Mouse (Mus musculus): ENCODE data around the gene Srgap3. TPM values are rescaled to one million over a fixed set of nuclear protein-coding genes. Genes with fewer than 3 reads are reported as not detected.

Srgap3 gene
- polyA plus RNA-seq, 1 experiment: 77.3 TPM

- no peak for TF ChIP-seq POLR2A (IDR thresholded peaks at IDR 0.05; ENCODE audit: insufficient read depth, low read depth, low read length)
- WGBS: 93% methylated on average over 6 of the region's 6 CpGs
Measured at GRCm38 (mm10) chr6:112825657-112826056, 121.4 kb downstream of the Srgap3 start.

GRCm38 (mm10) chr6:112823096-112823495 lies 124.0 kb downstream of the Srgap3 start:
- 25% methylated on average over 6 of the region's 6 CpGs for WGBS
- Histone ChIP-seq H3K4me1 (ENCODE audit: control insufficient read depth, insufficient read depth, low read length) (peaks cover 33% of the 10 kb centered on the region), H3K4me3 (ENCODE audit: insufficient read depth, low read depth, low read length) (no peak overlapping the region), H3K27ac (ENCODE audit: insufficient read depth, low read depth, low read length) (peak overlapping the region; percentile 76)
- TF ChIP-seq CTCF (IDR thresholded peaks at IDR 0.05; ENCODE audit: insufficient read depth, low read depth, low read length): no peak
- no peak for TF ChIP-seq POLR2A (IDR thresholded peaks at IDR 0.05; ENCODE audit: insufficient read depth, low read depth, low read length)

More at GRCm38 (mm10) chr6:112825657-112826056, 121.4 kb downstream of the Srgap3 start:
- no peak overlapping the region for H3K27ac ChIP-seq (ENCODE audit: insufficient read depth, low read depth, low read length)
- H3K4me1 ChIP-seq (ENCODE audit: control insufficient read depth, insufficient read depth, low read length): peaks cover 46% of the 10 kb centered on the region
- H3K4me3 ChIP-seq (ENCODE audit: insufficient read depth, low read depth, low read length): no peak overlapping the region

DNA sequence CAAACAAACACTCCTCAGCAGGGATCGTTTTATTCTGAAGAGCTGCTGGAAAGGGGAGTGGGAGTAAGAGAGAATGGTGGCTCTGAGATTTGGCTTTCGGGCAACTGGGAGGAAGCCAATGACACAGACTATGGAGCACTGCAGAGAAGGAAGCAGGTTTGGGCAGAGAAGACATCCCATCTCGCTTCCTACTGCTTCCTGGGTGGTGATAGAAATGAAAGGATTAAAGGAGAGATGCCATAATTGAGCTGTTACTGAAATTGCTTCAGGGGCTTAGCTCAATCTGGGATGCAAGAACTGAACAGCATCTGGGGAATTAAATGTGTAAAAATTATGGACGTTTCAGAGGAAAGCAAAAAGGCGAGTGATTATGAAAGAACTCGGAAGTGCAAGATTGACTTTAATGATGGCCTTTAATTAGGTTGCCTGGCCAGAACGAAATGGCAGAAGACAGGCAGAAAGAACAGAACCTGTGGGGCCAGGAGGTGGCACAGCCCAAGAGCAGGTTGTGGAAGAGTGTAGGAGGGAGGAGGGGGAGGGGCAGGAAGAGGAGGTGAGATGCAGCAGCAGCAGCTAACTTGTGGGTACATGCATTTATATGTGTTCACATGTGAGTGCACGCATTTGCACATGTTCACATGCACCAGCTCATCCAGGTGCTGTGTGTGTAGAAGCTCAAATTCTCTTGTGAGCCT lies 126.6 kb downstream of the Srgap3 start:
- H3K27ac ChIP-seq (ENCODE audit: insufficient read depth, low read depth, low read length): peak overlapping the region; percentile 18; the same call in 1 of the 2 replicates
- no peak for TF ChIP-seq CTCF (IDR thresholded peaks at IDR 0.05; ENCODE audit: insufficient read depth, low read depth, low read length)
- TF ChIP-seq POLR2A (IDR thresholded peaks at IDR 0.05; ENCODE audit: insufficient read depth, low read depth, low read length): no peak
- peaks cover 31% of the 10 kb centered on the region for H3K4me1 ChIP-seq (ENCODE audit: control insufficient read depth, insufficient read depth, low read length)
- no peak overlapping the region for H3K4me3 ChIP-seq (ENCODE audit: insufficient read depth, low read depth, low read length)
- WGBS: 47% methylated on average over 8 of the region's 8 CpGs

- TF ChIP-seq POLR2A (IDR thresholded peaks at IDR 0.05; ENCODE audit: insufficient read depth, low read depth, low read length): no peak
- no peak for TF ChIP-seq CTCF (IDR thresholded peaks at IDR 0.05; ENCODE audit: insufficient read depth, low read depth, low read length)
- no peak overlapping the region for H3K27ac ChIP-seq (ENCODE audit: insufficient read depth, low read depth, low read length)
- H3K4me1 ChIP-seq (ENCODE audit: control insufficient read depth, insufficient read depth, low read length): peaks cover 30% of the 10 kb centered on the region
- H3K4me3 ChIP-seq (ENCODE audit: insufficient read depth, low read depth, low read length): no peak overlapping the region
- 92% methylated on average over 7 of the region's 7 CpGs for WGBS
Measured at GRCm38 (mm10) chr6:112818403-112818901, 128.6 kb downstream of the Srgap3 start.

DNA sequence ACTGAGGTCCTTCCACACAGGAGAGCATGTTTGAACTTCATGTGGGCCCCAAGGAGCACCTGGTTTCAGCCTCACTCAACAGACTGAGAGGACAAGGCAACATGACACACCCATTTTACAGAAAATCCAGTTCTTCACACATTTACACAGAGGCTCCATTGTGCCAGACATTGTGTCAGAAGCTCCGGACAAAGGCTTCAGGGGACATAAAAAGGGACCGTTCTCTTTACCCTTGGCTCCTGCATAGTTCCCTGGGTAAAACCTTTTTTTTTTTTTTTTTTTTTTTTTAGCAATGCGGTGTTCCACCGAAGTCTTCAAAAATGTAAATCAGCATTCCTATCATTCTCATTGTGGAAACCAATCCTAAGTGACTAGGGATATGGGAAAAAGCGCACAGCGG lies 131.5 kb downstream of the Srgap3 start:
- H3K27ac ChIP-seq (ENCODE audit: insufficient read depth, low read depth, low read length): no peak overlapping the region
- TF ChIP-seq POLR2A (IDR thresholded peaks at IDR 0.05; ENCODE audit: insufficient read depth, low read depth, low read length) (no peak), CTCF (IDR thresholded peaks at IDR 0.05; ENCODE audit: insufficient read depth, low read depth, low read length) (no peak)
- WGBS: 55% methylated on average over 6 of the region's 6 CpGs
- peaks cover 7% of the 10 kb centered on the region for H3K4me1 ChIP-seq (ENCODE audit: control insufficient read depth, insufficient read depth, low read length)
- no peak overlapping the region for H3K4me3 ChIP-seq (ENCODE audit: insufficient read depth, low read depth, low read length)

DNA sequence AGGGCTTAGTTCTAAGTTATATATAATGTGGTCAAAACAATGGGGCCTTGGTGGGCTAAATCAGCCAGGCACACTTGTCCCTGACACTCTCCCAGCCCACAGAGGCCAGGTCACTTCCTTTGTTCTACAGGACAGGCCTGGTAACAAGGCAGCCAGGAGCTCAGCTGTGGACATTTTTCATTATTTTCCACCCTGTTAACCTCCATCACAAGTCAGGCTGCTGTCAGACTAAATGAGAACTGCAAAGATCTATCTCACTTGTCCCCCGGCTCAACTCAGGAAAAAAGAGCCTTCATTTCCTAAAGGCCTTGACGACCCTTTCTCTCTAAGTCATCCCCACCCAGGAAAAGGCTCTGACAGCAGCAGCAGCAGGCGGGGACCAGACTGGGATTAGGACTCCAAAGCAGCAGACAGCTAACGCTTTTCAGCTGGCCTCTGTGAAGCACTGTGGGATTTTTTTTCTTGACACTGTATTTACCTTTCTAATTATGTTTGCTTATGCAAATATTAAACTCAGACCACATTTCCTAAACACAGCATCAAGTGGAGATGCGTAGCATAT lies 132.5 kb downstream of the Srgap3 start:
- TF ChIP-seq CTCF (IDR thresholded peaks at IDR 0.05; ENCODE audit: insufficient read depth, low read depth, low read length): no peak
- H3K4me3 ChIP-seq (ENCODE audit: insufficient read depth, low read depth, low read length): no peak overlapping the region
- 63% methylated on average over 5 of the region's 5 CpGs for WGBS
- H3K4me1 ChIP-seq (ENCODE audit: control insufficient read depth, insufficient read depth, low read length): peaks cover 6% of the 10 kb centered on the region; the same call in 1 of the 2 replicates
- H3K27ac ChIP-seq (ENCODE audit: insufficient read depth, low read depth, low read length): no peak overlapping the region

GRCm38 (mm10) chr6:112812884-112813283 lies 134.2 kb downstream of the Srgap3 start:
- TF ChIP-seq CTCF (IDR thresholded peaks at IDR 0.05; ENCODE audit: insufficient read depth, low read depth, low read length) (no peak), POLR2A (IDR thresholded peaks at IDR 0.05; ENCODE audit: insufficient read depth, low read depth, low read length) (no peak)
- peaks cover 10% of the 10 kb centered on the region for H3K4me1 ChIP-seq (ENCODE audit: control insufficient read depth, insufficient read depth, low read length)
- H3K27ac ChIP-seq (ENCODE audit: insufficient read depth, low read depth, low read length): no peak overlapping the region
- H3K4me3 ChIP-seq (ENCODE audit: insufficient read depth, low read depth, low read length): no peak overlapping the region
- 94% methylated on average over 7 of the region's 7 CpGs for WGBS

DNA sequence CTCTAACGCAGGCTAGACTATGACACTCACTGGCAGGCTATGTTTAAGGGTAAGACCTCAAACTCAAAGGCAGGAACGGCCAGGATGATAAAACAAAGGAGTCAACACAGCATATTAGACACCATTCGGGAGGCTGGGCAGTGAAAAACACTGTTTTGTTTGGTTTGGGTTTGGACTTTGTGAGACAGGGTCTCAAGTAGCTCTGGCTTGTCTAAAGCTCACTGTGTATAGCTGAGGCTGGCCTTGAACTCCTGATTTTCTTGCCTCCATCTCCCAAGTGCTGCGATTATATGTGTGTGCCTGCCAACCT lies 136.6 kb downstream of the Srgap3 start:
- WGBS: 45% methylated on average over 4 of the region's 4 CpGs
- peaks cover 10% of the 10 kb centered on the region for H3K4me1 ChIP-seq (ENCODE audit: control insufficient read depth, insufficient read depth, low read length)
- H3K4me3 ChIP-seq (ENCODE audit: insufficient read depth, low read depth, low read length): no peak overlapping the region
- no peak for TF ChIP-seq POLR2A (IDR thresholded peaks at IDR 0.05; ENCODE audit: insufficient read depth, low read depth, low read length)
- no peak for TF ChIP-seq CTCF (IDR thresholded peaks at IDR 0.05; ENCODE audit: insufficient read depth, low read depth, low read length)
- peak overlapping the region; percentile 39; the same call in 1 of the 2 replicates for H3K27ac ChIP-seq (ENCODE audit: insufficient read depth, low read depth, low read length)

GRCm38 (mm10) chr6:112809658-112810520 lies 137.2 kb downstream of the Srgap3 start:
- H3K27ac ChIP-seq (ENCODE audit: insufficient read depth, low read depth, low read length): peak overlapping the region; percentile 39; the same call in 1 of the 2 replicates
- WGBS: 36% methylated on average over 15 of the region's 15 CpGs
- H3K4me1 ChIP-seq (ENCODE audit: control insufficient read depth, insufficient read depth, low read length): peaks cover 10% of the 10 kb centered on the region
- H3K4me3 ChIP-seq (ENCODE audit: insufficient read depth, low read depth, low read length): no peak overlapping the region
- TF ChIP-seq POLR2A (IDR thresholded peaks at IDR 0.05; ENCODE audit: insufficient read depth, low read depth, low read length) (no peak), CTCF (IDR thresholded peaks at IDR 0.05; ENCODE audit: insufficient read depth, low read depth, low read length) (no peak)
